Mouse (Mus musculus): ENCODE results near the gene Gm21497.
"Not testable (repeated sequence)": the region's sequence is repeated elsewhere in the genome, so short reads cannot be mapped to it uniquely, and the experiment has no call there.

The Gm21497 gene

GRCm38 (mm10) chrY:61646446-61646845 lies at the start of gene Gm21497:
Gm21497 (plus strand) TSS chrY:61646746.
- ATAC-seq (ENCODE audit: insufficient number of reproducible peaks, low FRiP score, low TSS enrichment) = not testable (repeated sequence)
